Mouse (Mus musculus) natural killer cell, adult 2 months (primary cell): Measurements from ENCODE around the gene Zfp410.
"Not testable (repeated sequence)": the region's sequence is repeated elsewhere in the genome, so short reads cannot be mapped to it uniquely, and the experiment has no call there.

Experiments used
- DNase-seq, 2 experiments: peaks; one replicate each; pipeline ENCODE4 v3.0.0; 2022; ENCODE audit warnings: low spot score in 2 of 2

Zfp410 gene

GRCm38 (mm10) chr12:84316721-84317621 lies at the start of gene Zfp410:
Gene Zfp410, plus strand, starts transcription at chr12:84316852.
- DNase-seq, result peak; percentile 70 to 71

- DNase-seq, result no peak
Observed at GRCm38 (mm10) chr12:84267264-84267663, 49.4 kb upstream of the Zfp410 start.

GRCm38 (mm10) chr12:84273366-84273765 lies 43.3 kb upstream of the Zfp410 start:
- no peak for DNase-seq

- DNase-seq, result peak in 1 of 2 experiments; percentile 22
Observed at GRCm38 (mm10) chr12:84275288-84275687, 41.4 kb upstream of the Zfp410 start.

GRCm38 (mm10) chr12:84276288-84276687 lies 40.4 kb upstream of the Zfp410 start:
- no peak for DNase-seq

- DNase-seq, result no peak
Observed at GRCm38 (mm10) chr12:84276799-84277198, 39.9 kb upstream of the Zfp410 start.

- DNase-seq, result no peak
Observed at GRCm38 (mm10) chr12:84277832-84278231, 38.8 kb upstream of the Zfp410 start.

GRCm38 (mm10) chr12:84278901-84279300 lies 37.8 kb upstream of the Zfp410 start:
- no peak for DNase-seq

- DNase-seq, result no peak
Observed at GRCm38 (mm10) chr12:84284391-84284790, 32.3 kb upstream of the Zfp410 start.

- DNase-seq, result peak; percentile 94 to 95
Observed at GRCm38 (mm10) chr12:84284885-84285592, 31.6 kb upstream of the Zfp410 start, which contains the start of gene Ptgr2. Gene Ptgr2, plus strand, starts transcription at chr12:84285232.

- no peak for DNase-seq
Observed at GRCm38 (mm10) chr12:84285593-84285968, 31.1 kb upstream of the Zfp410 start.

GRCm38 (mm10) chr12:84288461-84288860 lies 28.2 kb upstream of the Zfp410 start:
- peak; percentile 36 to 62 for DNase-seq

GRCm38 (mm10) chr12:84297851-84298250 lies 18.8 kb upstream of the Zfp410 start:
- no peak for DNase-seq

GRCm38 (mm10) chr12:84299265-84299664 lies 17.4 kb upstream of the Zfp410 start:
- DNase-seq, result no peak

- no peak for DNase-seq
Observed at GRCm38 (mm10) chr12:84304101-84304500, 12.6 kb upstream of the Zfp410 start.

- no peak for DNase-seq
Observed at GRCm38 (mm10) chr12:84304554-84304953, 12.1 kb upstream of the Zfp410 start.

GRCm38 (mm10) chr12:84311306-84311705 lies 5.3 kb upstream of the Zfp410 start:
- no peak for DNase-seq

GRCm38 (mm10) chr12:84316006-84316405 lies 646 bp upstream of the Zfp410 start:
- DNase-seq, result no peak

- DNase-seq, result no peak
Observed at GRCm38 (mm10) chr12:84327111-84327512, 10.5 kb downstream of the Zfp410 start.

GRCm38 (mm10) chr12:84336963-84337625 lies 20.4 kb downstream of the Zfp410 start:
- DNase-seq, result no peak

GRCm38 (mm10) chr12:84347192-84347591 lies 30.5 kb downstream of the Zfp410 start:
- peak in 1 of 2 experiments; percentile 16 for DNase-seq

- not testable (repeated sequence) for DNase-seq
Observed at GRCm38 (mm10) chr12:84358699-84359098, 42.0 kb downstream of the Zfp410 start.
